Mouse (Mus musculus): ENCODE data around the gene Gm11639. TPM values are rescaled to one million over a fixed set of nuclear protein-coding genes. Genes with fewer than 3 reads are reported as not detected.

The Gm11639 gene
- total and polyA plus RNA-seq, 2 experiments from 2014 or later: under 0.01 to 0.33 TPM

GRCm38 (mm10) chr11:104977976-104978375, 292.5 kb downstream of the Gm11639 start:
- Histone ChIP-seq H3K9ac (replicated peaks; ENCODE audit: low read length, poor library complexity, severe bottlenecking) (no peak overlapping the region), H3K27ac (ENCODE audit: low read depth, low read length) (no peak overlapping the region), H3K4me3 (ENCODE audit: low read depth, low read length) (no peak overlapping the region), H3K9me3 (ENCODE audit: low read length) (no peaks in the 10 kb centered on the region), H3K4me1 (ENCODE audit: insufficient read depth, low read length) (no peaks in the 10 kb centered on the region), H3K27me3 (ENCODE audit: insufficient read depth, low read length) (no peaks in the 10 kb centered on the region), H3K36me3 (ENCODE audit: insufficient read depth, low read length) (no peaks in the 10 kb centered on the region), H3K4me2 (ENCODE audit: low read depth, low read length, poor library complexity, severe bottlenecking) (no peak overlapping the region)
- ATAC-seq (ENCODE audit: low FRiP score): no peak
- DNase-seq (ENCODE audit: low spot score): no peak
- 70% methylated on average over 5 of the region's 5 CpGs for WGBS
- no peak for TF ChIP-seq CTCF (IDR thresholded peaks at IDR 0.05)

- Histone ChIP-seq H3K36me3 (ENCODE audit: insufficient read depth, low read length) (no peaks in the 10 kb centered on the region), H3K4me2 (ENCODE audit: low read depth, low read length, poor library complexity, severe bottlenecking) (no peak overlapping the region), H3K27ac (ENCODE audit: low read depth, low read length) (no peak overlapping the region), H3K9ac (replicated peaks; ENCODE audit: low read length, poor library complexity, severe bottlenecking) (no peak overlapping the region), H3K27me3 (ENCODE audit: insufficient read depth, low read length) (no peaks in the 10 kb centered on the region), H3K4me1 (ENCODE audit: insufficient read depth, low read length) (no peaks in the 10 kb centered on the region), H3K4me3 (ENCODE audit: low read depth, low read length) (no peak overlapping the region), H3K9me3 (ENCODE audit: low read length) (no peaks in the 10 kb centered on the region)
- ATAC-seq (ENCODE audit: low FRiP score) (no peak), DNase-seq (ENCODE audit: low spot score) (no peak)
- TF ChIP-seq CTCF (IDR thresholded peaks at IDR 0.05): no peak
- 80% methylated on average over 15 of the region's 15 CpGs for WGBS
Measured at GRCm38 (mm10) chr11:104981342-104982055, 296.0 kb downstream of the Gm11639 start.

DNA sequence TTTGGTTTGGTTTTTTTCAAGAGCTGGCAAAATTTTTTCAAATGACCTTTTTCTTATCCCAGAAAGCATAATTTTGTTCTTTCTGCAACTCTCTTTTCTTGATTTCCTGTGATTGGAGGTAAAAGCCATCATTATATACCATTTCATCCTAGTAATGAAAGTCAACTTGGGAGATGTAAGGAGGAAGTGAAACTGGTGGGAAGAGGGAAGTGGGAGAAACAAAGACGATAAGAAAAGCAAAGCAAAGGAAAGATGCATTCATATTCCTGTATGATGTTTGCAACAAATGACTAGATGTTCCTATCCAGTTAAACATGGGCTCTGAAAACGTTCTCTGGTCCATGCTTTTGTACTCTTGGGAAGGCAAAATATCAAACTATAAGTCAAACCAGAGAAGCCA, 323.7 kb downstream of the Gm11639 start:
- WGBS: 55% methylated on average over 2 of the region's 2 CpGs
- no peak overlapping the region for H3K27ac ChIP-seq (ENCODE audit: low read depth, low read length)
- H3K4me1 ChIP-seq (ENCODE audit: insufficient read depth, low read length): no peaks in the 10 kb centered on the region
- no peak for ATAC-seq (ENCODE audit: low FRiP score)
- no peaks in the 10 kb centered on the region for H3K36me3 ChIP-seq (ENCODE audit: insufficient read depth, low read length)
- H3K4me3 ChIP-seq (ENCODE audit: low read depth, low read length): no peak overlapping the region
- no peaks in the 10 kb centered on the region for H3K27me3 ChIP-seq (ENCODE audit: insufficient read depth, low read length)
- TF ChIP-seq CTCF (IDR thresholded peaks at IDR 0.05): no peak
- no peak overlapping the region for H3K4me2 ChIP-seq (ENCODE audit: low read depth, low read length, poor library complexity, severe bottlenecking)
- no peak for DNase-seq (ENCODE audit: low spot score)
- no peaks in the 10 kb centered on the region for H3K9me3 ChIP-seq (ENCODE audit: low read length)
- H3K9ac ChIP-seq (replicated peaks; ENCODE audit: low read length, poor library complexity, severe bottlenecking): no peak overlapping the region

DNA sequence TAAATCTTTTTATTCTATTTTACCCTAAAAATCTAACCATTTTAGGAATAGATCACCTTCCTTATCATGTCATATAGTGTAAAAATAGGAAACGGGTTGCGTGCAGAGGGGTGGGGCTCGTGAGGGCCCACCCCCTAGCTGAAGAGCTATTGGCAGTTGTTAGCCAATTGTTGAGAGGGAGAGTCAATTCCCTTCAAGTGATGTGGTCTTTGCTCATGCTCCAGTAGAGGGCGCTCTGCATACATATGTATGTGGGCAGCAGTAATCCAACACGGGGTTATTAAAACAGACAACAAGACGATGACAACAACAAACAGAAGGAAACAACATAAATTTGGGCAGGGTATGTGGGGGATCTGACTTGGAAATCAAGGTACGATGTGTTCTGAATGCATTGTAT, 335.6 kb downstream of the Gm11639 start:
- Histone ChIP-seq H3K36me3 (ENCODE audit: insufficient read depth, low read length) (no peaks in the 10 kb centered on the region), H3K4me3 (ENCODE audit: low read depth, low read length) (no peak overlapping the region), H3K4me1 (ENCODE audit: insufficient read depth, low read length) (no peaks in the 10 kb centered on the region), H3K4me2 (ENCODE audit: low read depth, low read length, poor library complexity, severe bottlenecking) (no peak overlapping the region), H3K27me3 (ENCODE audit: insufficient read depth, low read length) (no peaks in the 10 kb centered on the region), H3K9ac (replicated peaks; ENCODE audit: low read length, poor library complexity, severe bottlenecking) (no peak overlapping the region), H3K27ac (ENCODE audit: low read depth, low read length) (no peak overlapping the region), H3K9me3 (ENCODE audit: low read length) (no peaks in the 10 kb centered on the region; the same call in 1 of the 2 replicates)
- peak; percentile 35 for TF ChIP-seq CTCF (IDR thresholded peaks at IDR 0.05)
- DNase-seq (ENCODE audit: low spot score): peak; percentile 26
- no peak for ATAC-seq (ENCODE audit: low FRiP score)
- 75% methylated on average over 7 of the region's 7 CpGs for WGBS

DNA sequence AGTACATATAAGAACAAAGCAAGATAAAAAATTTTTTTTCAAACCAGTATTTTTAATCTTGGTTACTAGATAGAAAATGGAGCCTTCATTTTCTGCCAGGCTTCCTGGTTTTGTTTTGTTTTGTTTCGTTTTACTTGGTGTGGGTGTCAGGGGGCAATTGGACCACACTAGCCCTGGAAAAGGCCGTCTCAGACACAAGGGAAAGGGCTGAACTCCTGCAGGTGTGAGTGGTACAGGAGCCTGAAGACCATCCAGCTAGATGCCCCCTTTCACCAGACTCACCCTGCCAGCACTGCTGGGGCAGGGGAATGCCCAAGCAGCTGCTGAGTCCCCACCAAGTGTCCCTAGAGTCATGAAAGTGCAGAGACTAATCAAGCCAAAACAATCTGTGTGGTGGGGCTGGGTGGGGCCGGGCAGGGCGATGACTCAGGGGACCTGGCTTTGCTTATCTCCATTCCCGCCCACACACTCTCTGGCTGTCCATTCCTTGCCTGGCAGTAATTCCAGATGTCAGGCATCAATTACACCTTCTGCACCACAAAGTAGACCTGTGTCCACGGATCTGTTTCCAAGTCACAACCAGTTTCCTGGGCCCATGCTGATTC, 343.3 kb downstream of the Gm11639 start:
- no peak overlapping the region for H3K9ac ChIP-seq (replicated peaks; ENCODE audit: low read length, poor library complexity, severe bottlenecking)
- no peak overlapping the region for H3K27ac ChIP-seq (ENCODE audit: low read depth, low read length)
- H3K4me2 ChIP-seq (ENCODE audit: low read depth, low read length, poor library complexity, severe bottlenecking): no peak overlapping the region
- no peaks in the 10 kb centered on the region for H3K9me3 ChIP-seq (ENCODE audit: low read length)
- 78% methylated on average over 6 of the region's 6 CpGs for WGBS
- no peaks in the 10 kb centered on the region for H3K36me3 ChIP-seq (ENCODE audit: insufficient read depth, low read length)
- TF ChIP-seq CTCF (IDR thresholded peaks at IDR 0.05): no peak
- no peak overlapping the region for H3K4me3 ChIP-seq (ENCODE audit: low read depth, low read length)
- DNase-seq (ENCODE audit: low spot score) (no peak), ATAC-seq (ENCODE audit: low FRiP score) (no peak)
- H3K4me1 ChIP-seq (ENCODE audit: insufficient read depth, low read length): no peaks in the 10 kb centered on the region
- no peaks in the 10 kb centered on the region for H3K27me3 ChIP-seq (ENCODE audit: insufficient read depth, low read length)

GRCm38 (mm10) chr11:105029525-105029924, 344.0 kb downstream of the Gm11639 start:
- Histone ChIP-seq H3K4me1 (ENCODE audit: insufficient read depth, low read length) (no peaks in the 10 kb centered on the region), H3K4me3 (ENCODE audit: low read depth, low read length) (no peak overlapping the region), H3K9me3 (ENCODE audit: low read length) (no peaks in the 10 kb centered on the region), H3K27ac (ENCODE audit: low read depth, low read length) (no peak overlapping the region), H3K36me3 (ENCODE audit: insufficient read depth, low read length) (no peaks in the 10 kb centered on the region), H3K9ac (replicated peaks; ENCODE audit: low read length, poor library complexity, severe bottlenecking) (no peak overlapping the region), H3K4me2 (ENCODE audit: low read depth, low read length, poor library complexity, severe bottlenecking) (no peak overlapping the region), H3K27me3 (ENCODE audit: insufficient read depth, low read length) (no peaks in the 10 kb centered on the region)
- TF ChIP-seq CTCF (IDR thresholded peaks at IDR 0.05): no peak
- no peak for DNase-seq (ENCODE audit: low spot score)
- ATAC-seq (ENCODE audit: low FRiP score): no peak
- WGBS: 90% methylated on average over 8 of the region's 8 CpGs
